Mouse (Mus musculus): ENCODE measurements around the gene Acmsd. TPM values are rescaled to one million over a fixed set of nuclear protein-coding genes. Genes with fewer than 3 reads are reported as not detected.

Acmsd gene
- total RNA-seq, 2 experiments from 2014 or later, result 25.3 to 26.1 TPM

Other genes with a start within 250 kb of the Acmsd start
- not detected in 2 replicates for gene Tmem163, start 49.9 kb upstream of the Acmsd start, total RNA-seq (2015; ENCODE audit: low replicate concordance)
- gene Tmem163, start 49.9 kb upstream of the Acmsd start, total RNA-seq (2017; ENCODE audit: low replicate concordance), result not detected in 2 replicates
- gene Ccnt2, start 44.8 kb downstream of the Acmsd start, total RNA-seq (2015; ENCODE audit: low replicate concordance), result 31.7 and 36.8 TPM in 2 replicates
- 47.3 and 56.5 TPM in 2 replicates for gene Ccnt2, start 44.8 kb downstream of the Acmsd start, total RNA-seq (2017; ENCODE audit: low replicate concordance)
- not detected in 2 replicates for gene Map3k19, start 125.6 kb downstream of the Acmsd start, total RNA-seq (2015; ENCODE audit: low replicate concordance)
- gene Map3k19, start 125.6 kb downstream of the Acmsd start, total RNA-seq (2017; ENCODE audit: low replicate concordance), result not detected in 2 replicates
- gene Rab3gap1, start 139.4 kb downstream of the Acmsd start, total RNA-seq (2015; ENCODE audit: low replicate concordance), result 6.9 and 21.9 TPM in 2 replicates
- gene Rab3gap1, start 139.4 kb downstream of the Acmsd start, total RNA-seq (2017; ENCODE audit: low replicate concordance), result 14.0 and 26.8 TPM in 2 replicates

Measured in erythroblast, adult 5-6 weeks (primary cell).